Mouse (Mus musculus) spleen, adult 2 months (tissue): ENCODE results near the gene Gm20388.

Experiments
- CTCF ChIP-seq: fragments of 200-500 bp; IDR thresholded peaks from 2 replicates; pipeline ENCODE4 v1.5.1; 2011; ENCODE audit warnings: mild to moderate bottlenecking, inconsistent platforms; ENCODE audit not compliant: insufficient read depth, insufficient read length, insufficient replicate concordance; ENCODE audit errors: extremely low read depth
- POLR2A ChIP-seq: fragments of 200-500 bp; IDR thresholded peaks from 2 replicates; pipeline ENCODE4 v1.6.1; 2011; ENCODE audit warnings: low read depth, low read length, inconsistent platforms

- TF ChIP-seq CTCF (no peak), POLR2A (no peak)
These were observed 4128.7 kb downstream of the Gm20388 start for GRCm38 (mm10) chr8:124039351-124039750.
